Mouse (Mus musculus): Measurements from ENCODE around the gene Snx32.

- TF ChIP-seq MYOD1 (IDR thresholded peaks at IDR 0.05; ENCODE audit: control insufficient read depth in 1 of 3, insufficient read length in 2 of 3, low read depth in 2 of 3) (no peak), CEBPB (IDR thresholded peaks at IDR 0.05; ENCODE audit: insufficient read depth, poor library complexity, severe bottlenecking) (no peak), E2F4 (IDR thresholded peaks at IDR 0.05; ENCODE audit: insufficient read depth) (no peak), MAX (IDR thresholded peaks at IDR 0.05; ENCODE audit: low read depth) (no peak), POLR2A (IDR thresholded peaks at IDR 0.05; ENCODE audit: insufficient read length, low read depth) (no peak)
Measured at GRCm38 (mm10) chr19:5451766-5452165, 58.6 kb downstream of the Snx32 start.
